Mouse (Mus musculus) gastrocnemius, adult 2 months (tissue): ENCODE results near the gene Hes2. TPM values are rescaled to one million over a fixed set of nuclear protein-coding genes. Genes with fewer than 3 reads are reported as not detected.

Experiments
- DNase-seq: peaks from one replicate; pipeline ENCODE4 v3.0.0; 2022
- H3K27ac ChIP-seq: fragments of 200-600 bp; 2 replicates; pipeline ENCODE4 v1.8.1; 2022; ENCODE audit warnings: mild to moderate bottlenecking
- H3K4me3 ChIP-seq: fragments of 200-600 bp; 2 replicates; pipeline ENCODE4 v1.8.1; 2022; ENCODE audit warnings: mild to moderate bottlenecking, moderate library complexity
- CTCF ChIP-seq: fragments of 200-600 bp; IDR thresholded peaks from 2 replicates; pipeline ENCODE4 v1.8.1; 2022; ENCODE audit warnings: antibody characterized with exemption, mild to moderate bottlenecking, moderate library complexity
- intact Hi-C: fragments of 180-260 bp; cut with DNase I; formaldehyde crosslinking; loops from one replicate; pipeline ENCODE4 v1.15.1; 2025
- total RNA-seq, 2 experiments: library from RNA; stranded (reverse); gene quantifications; 2 replicates each; pipeline ENCODE4 v1.2.3; 2021

The Hes2 gene
- total RNA-seq, 2 experiments from 2014 or later = not detected

- peak; percentile 84 for TF ChIP-seq CTCF
- DNase-seq = peak; percentile 86
- Histone ChIP-seq H3K4me3 (peak overlapping the region; percentile 62), H3K27ac (no peak overlapping the region)
- intact Hi-C loops = no loop called here
Measured at GRCm38 (mm10) chr4:152153771-152154177, 4.9 kb upstream of the Hes2 start.

- no peak overlapping the region for H3K27ac ChIP-seq
- TF ChIP-seq CTCF = no peak; the same call in 1 of the 2 replicates
- no peak overlapping the region for H3K4me3 ChIP-seq
- DNase-seq = no peak
- intact Hi-C loops = no loop called here
Measured at GRCm38 (mm10) chr4:152155019-152155418, 3.6 kb upstream of the Hes2 start.

GRCm38 (mm10) chr4:152157779-152158584 lies 685 bp upstream of the Hes2 start:
- no peak for DNase-seq
- TF ChIP-seq CTCF = peak; percentile 89
- peak overlapping the region; percentile 60 for H3K4me3 ChIP-seq
- no peak overlapping the region for H3K27ac ChIP-seq
- intact Hi-C loops = no loop called here

GRCm38 (mm10) chr4:152159285-152159678 lies 615 bp downstream of the Hes2 start:
- peak overlapping the region; percentile 60 for H3K4me3 ChIP-seq
- no peak for DNase-seq
- TF ChIP-seq CTCF = no peak
- H3K27ac ChIP-seq = no peak overlapping the region
- intact Hi-C loops = no loop called here

- no peak for TF ChIP-seq CTCF
- no peak for DNase-seq
- Histone ChIP-seq H3K27ac (no peak overlapping the region), H3K4me3 (no peak overlapping the region)
- intact Hi-C loops = no loop called here
Measured at GRCm38 (mm10) chr4:152160748-152161147, 2.1 kb downstream of the Hes2 start.

- no peak overlapping the region for H3K27ac ChIP-seq
- TF ChIP-seq CTCF = no peak
- H3K4me3 ChIP-seq = no peak overlapping the region
- intact Hi-C loops = no loop called here
- no peak for DNase-seq
Measured at GRCm38 (mm10) chr4:152161601-152162000, 2.9 kb downstream of the Hes2 start.

- no peak for DNase-seq
- intact Hi-C loops = no loop called here
Measured at GRCm38 (mm10) chr4:152162748-152163147, 4.1 kb downstream of the Hes2 start.

GRCm38 (mm10) chr4:152165036-152165931 lies 6.6 kb downstream of the Hes2 start:
- intact Hi-C loops = no loop called here
- no peak; the same call in 1 of the 2 replicates for TF ChIP-seq CTCF
- peak; percentile 82 for DNase-seq
- Histone ChIP-seq H3K4me3 (peak overlapping the region; percentile 54), H3K27ac (peak overlapping the region; percentile 56; the same call in 1 of the 2 replicates)

More at GRCm38 (mm10) chr4:152162748-152163147, 4.1 kb downstream of the Hes2 start:
- TF ChIP-seq CTCF = no peak
- Histone ChIP-seq H3K27ac (no peak overlapping the region), H3K4me3 (no peak overlapping the region)

GRCm38 (mm10) chr4:152168052-152168451 lies 9.4 kb downstream of the Hes2 start:
- no peak for DNase-seq
- no peak for TF ChIP-seq CTCF
- no peak overlapping the region for H3K27ac ChIP-seq
- intact Hi-C loops = no loop called here
- no peak overlapping the region for H3K4me3 ChIP-seq

GRCm38 (mm10) chr4:152169103-152169502 lies 10.4 kb downstream of the Hes2 start:
- no peak overlapping the region for H3K27ac ChIP-seq
- intact Hi-C loops = no loop called here
- no peak for TF ChIP-seq CTCF
- H3K4me3 ChIP-seq = no peak overlapping the region
- no peak for DNase-seq

GRCm38 (mm10) chr4:152170286-152170685 lies 11.6 kb downstream of the Hes2 start:
- Histone ChIP-seq H3K4me3 (no peak overlapping the region), H3K27ac (no peak overlapping the region)
- no peak for DNase-seq
- no peak for TF ChIP-seq CTCF
- intact Hi-C loops = no loop called here

GRCm38 (mm10) chr4:152171543-152171942 lies 12.9 kb downstream of the Hes2 start:
- intact Hi-C loops = no loop called here
- no peak overlapping the region for H3K4me3 ChIP-seq
- TF ChIP-seq CTCF = 0 out of 2 replicates have a peak, but pooled peaks have one; percentile 14
- DNase-seq = no peak
- H3K27ac ChIP-seq = no peak overlapping the region

GRCm38 (mm10) chr4:152173041-152173440 lies 14.4 kb downstream of the Hes2 start:
- intact Hi-C loops = loop anchor here (1.0 kb wide), 2 partner anchors 39 to 112 kb away; no protein-coding TSS in a partner anchor
- peak; percentile 95 for TF ChIP-seq CTCF
- peak; percentile 82 for DNase-seq

More at GRCm38 (mm10) chr4:152173041-152173440, 14.4 kb downstream of the Hes2 start:
- Histone ChIP-seq H3K27ac (no peak overlapping the region), H3K4me3 (no peak overlapping the region)
